Mouse (Mus musculus) kidney, adult 2 months (tissue): ENCODE measurements around the gene Gng5. TPM values are rescaled to one million over a fixed set of nuclear protein-coding genes. Genes with fewer than 3 reads are reported as not detected.

ENCODE experiments used
- DNase-seq: peaks from one replicate; pipeline ENCODE4 v3.0.0; 2021
- H3K27ac ChIP-seq: fragments of 200-500 bp; 2 replicates; pipeline ENCODE4 v1.5.1; 2012; ENCODE audit warnings: low read depth, low read length, control low read depth, inconsistent platforms; ENCODE audit not compliant: insufficient read depth
- H3K27me3 ChIP-seq: fragments of 200-500 bp; replicated peaks from 2 replicates; pipeline ENCODE4 v1.6.1; 2012; ENCODE audit warnings: mild to moderate bottlenecking, moderate library complexity, low read length, inconsistent platforms; ENCODE audit not compliant: control insufficient read depth, insufficient read depth
- H3K36me3 ChIP-seq: fragments of 200-500 bp; 2 replicates; pipeline ENCODE4 v1.6.1; 2012; ENCODE audit warnings: mild to moderate bottlenecking, moderate library complexity, low read length, inconsistent platforms; ENCODE audit not compliant: control insufficient read depth, insufficient read depth
- H3K4me1 ChIP-seq: fragments of 200-500 bp; 2 replicates; pipeline ENCODE4 v1.6.1; 2011; ENCODE audit warnings: low read length; ENCODE audit not compliant: control insufficient read depth, insufficient read depth
- H3K4me3 ChIP-seq: fragments of 200-500 bp; 2 replicates; pipeline ENCODE4 v1.5.1; 2011; ENCODE audit warnings: mild to moderate bottlenecking, low read depth, low read length, control low read depth; ENCODE audit not compliant: insufficient read depth
- CTCF ChIP-seq: fragments of 200-500 bp; conservative IDR thresholded peaks from 2 replicates; pipeline ENCODE4 v1.5.1; 2011; ENCODE audit warnings: low read depth, mild to moderate bottlenecking, control low read depth, low read length, moderate library complexity, mixed read lengths; ENCODE audit not compliant: insufficient read depth, insufficient read length
- POLR2A ChIP-seq: fragments of 200-500 bp; IDR thresholded peaks from one replicate; pipeline ENCODE4 v1.6.1; 2011; ENCODE audit warnings: low read depth, low read length, control low read depth
- WGBS: fragments of 180-500 bp; shearing (Covaris S2); methylation state at CpG from one replicate; pipeline ENCODE4 v1.1.7; 2018; 5-methylcytosine and 5-hydroxymethylcytosine counted together
- polyA plus RNA-seq: library from polyadenylated mRNA; depleted of rRNA; stranded (reverse); fragments of >200 nt; gene quantifications from 2 replicates; pipeline ENCODE4 v1.2.3, GENCODE M21; 2012

The Gng5 gene
- polyA plus RNA-seq, 1 experiment, result 567 TPM

- Histone ChIP-seq H3K27me3 (no peaks in the 10 kb centered on the region), H3K4me1 (no peaks in the 10 kb centered on the region), H3K36me3 (no peaks in the 10 kb centered on the region), H3K4me3 (no peak overlapping the region), H3K27ac (0 out of 2 replicates have a peak overlapping the region, but pooled peaks have one; percentile 16)
- WGBS, result 63% methylated on average over 3 of the region's 3 CpGs
- TF ChIP-seq POLR2A (no peak), CTCF (no peak)
- DNase-seq, result peak; percentile 68
Observed at GRCm38 (mm10) chr3:146474428-146474827, 25.2 kb upstream of the Gng5 start.

GRCm38 (mm10) chr3:146482044-146482443 lies 17.6 kb upstream of the Gng5 start:
- no peak overlapping the region for H3K27ac ChIP-seq
- 49% methylated on average over 2 of the region's 2 CpGs for WGBS

GRCm38 (mm10) chr3:146486464-146486863 lies 13.1 kb upstream of the Gng5 start:
- no peak for TF ChIP-seq POLR2A
- peak; percentile 18; the same call in 1 of the 2 replicates for TF ChIP-seq CTCF
- Histone ChIP-seq H3K4me1 (no peaks in the 10 kb centered on the region), H3K27ac (no peak overlapping the region), H3K4me3 (no peak overlapping the region), H3K27me3 (no peaks in the 10 kb centered on the region), H3K36me3 (no peaks in the 10 kb centered on the region)
- DNase-seq, result peak; percentile 23
- WGBS, result 88% methylated on average over 4 of the region's 4 CpGs

More at GRCm38 (mm10) chr3:146482044-146482443, 17.6 kb upstream of the Gng5 start:
- no peaks in the 10 kb centered on the region for H3K4me1 ChIP-seq
- DNase-seq, result no peak
- no peaks in the 10 kb centered on the region for H3K27me3 ChIP-seq
- TF ChIP-seq CTCF (no peak), POLR2A (no peak)
- H3K36me3 ChIP-seq, result no peaks in the 10 kb centered on the region
- no peak overlapping the region for H3K4me3 ChIP-seq

GRCm38 (mm10) chr3:146494941-146495340 lies 4.7 kb upstream of the Gng5 start:
- H3K36me3 ChIP-seq, result no peaks in the 10 kb centered on the region
- WGBS, result 85% methylated on average over 8 of the region's 8 CpGs
- H3K4me1 ChIP-seq, result peaks cover 3% of the 10 kb centered on the region; the same call in 1 of the 2 replicates
- H3K4me3 ChIP-seq, result no peak overlapping the region
- H3K27me3 ChIP-seq, result no peaks in the 10 kb centered on the region
- DNase-seq, result no peak
- no peak overlapping the region for H3K27ac ChIP-seq
- TF ChIP-seq CTCF (no peak), POLR2A (no peak)

GRCm38 (mm10) chr3:146498989-146499388 lies 618 bp upstream of the Gng5 start:
- DNase-seq, result no peak
- whole genome bisulfite sequencing, result 1% methylated on average over 13 of the region's 13 CpGs
- peaks cover under 1% of the 10 kb centered on the region; the same call in 1 of the 2 replicates for H3K36me3 ChIP-seq
- TF ChIP-seq CTCF (no peak), POLR2A (no peak)
- H3K27me3 ChIP-seq, result no peaks in the 10 kb centered on the region
- H3K4me3 ChIP-seq, result peak overlapping the region; percentile 71
- H3K4me1 ChIP-seq, result peaks cover 14% of the 10 kb centered on the region; the same call in 1 of the 2 replicates
- H3K27ac ChIP-seq, result peak overlapping the region; percentile 89

- H3K27me3 ChIP-seq, result no peaks in the 10 kb centered on the region
- peak overlapping the region; percentile 85 for H3K27ac ChIP-seq
- peak; percentile 62 for DNase-seq
- H3K4me1 ChIP-seq, result peaks cover 14% of the 10 kb centered on the region; the same call in 1 of the 2 replicates
- no peak for TF ChIP-seq POLR2A
- TF ChIP-seq CTCF, result no peak
- peaks cover 2% of the 10 kb centered on the region for H3K36me3 ChIP-seq
- peak overlapping the region; percentile 95 for H3K4me3 ChIP-seq
- under 1% methylated on average over 45 of the region's 57 CpGs for WGBS
Observed at GRCm38 (mm10) chr3:146500003-146500809, 599 bp downstream of the Gng5 start.

GRCm38 (mm10) chr3:146500810-146501201 lies 1.2 kb downstream of the Gng5 start:
- under 1% methylated on average over 5 of the region's 5 CpGs for WGBS
- Histone ChIP-seq H3K4me3 (peak overlapping the region; percentile 95), H3K27ac (peak overlapping the region; percentile 85; the same call in 1 of the 2 replicates), H3K36me3 (peaks cover 6% of the 10 kb centered on the region), H3K27me3 (no peaks in the 10 kb centered on the region), H3K4me1 (peaks cover 14% of the 10 kb centered on the region; the same call in 1 of the 2 replicates)
- TF ChIP-seq POLR2A (no peak), CTCF (no peak)
- DNase-seq, result no peak
